Mouse (Mus musculus): Measurements from ENCODE around the gene Maml2.

GRCm38 (mm10) chr9:13460012-13460411 lies 162.3 kb downstream of the Maml2 start:
- TF ChIP-seq CTCF (IDR thresholded peaks at IDR 0.05; ENCODE audit: borderline replicate concordance, insufficient read depth, low read depth, low read length) (no peak), POLR2A (IDR thresholded peaks at IDR 0.05; ENCODE audit: borderline replicate concordance, insufficient read depth, low read length) (no peak)
